In genomic region chr11:18354156-18354555, GRCm38 (mm10) we compare ENCODE assay signal across 23 mouse cellular contexts.
DNase-seq lines count a peak whose midpoint lies in the region; ATAC-seq and TF ChIP-seq lines count a peak whose summit lies in the region.
"Had no signal": no experiment of that assay in that cellular context is flagged by ENCODE, and none has a peak within 500 bp of the region (broad histone marks: within the 10 kb centered on the region; RNA-seq: fewer than 3 reads in every experiment).

No protein-coding gene starts in this region.

- no peaks in the 10 kb centered on the region for H3K9me3 ChIP-seq in lung, embryonic 14.5 days (ENCODE audit: low read depth, low read length)
- H3K9me3 ChIP-seq in lung, postnatal 0 days (ENCODE audit: low read length), result no peaks in the 10 kb centered on the region
- H3K9me3 ChIP-seq: embryonic facial prominence, embryonic 13.5 days; embryonic facial prominence, embryonic 15.5 days; forebrain, embryonic 10.5 days; forebrain, embryonic 12.5 days had no signal

- H3K4me1 ChIP-seq in lung, embryonic 14.5 days (ENCODE audit: insufficient read depth), result no peaks in the 10 kb centered on the region
- peaks cover 4% of the 10 kb centered on the region; the same call in 1 of the 2 replicates for H3K4me1 ChIP-seq in lung, postnatal 0 days (ENCODE audit: insufficient read depth, low read depth, low read length)
- H3K4me1 ChIP-seq: embryonic facial prominence, embryonic 13.5 days; embryonic facial prominence, embryonic 15.5 days; forebrain, embryonic 10.5 days; forebrain, embryonic 12.5 days had no signal

- peak; percentile 63 for DNase-seq in lung, embryonic 14.5 days
- DNase-seq in lung, postnatal 14 days, result no peak
- peak; percentile 66 for DNase-seq in lung, postnatal 0 days (ENCODE audit: low spot score)
- no peak for DNase-seq in lung, postnatal 10 days
- peak; percentile 11 for DNase-seq in MN1 (ENCODE audit: low spot score)
- DNase-seq in brain, adult 2 months (ENCODE audit: low read depth, low spot score), result peak; percentile 5
- DNase-seq in left cerebral cortex, adult 18-20 months (ENCODE audit: low spot score in 2 of 2), result no peak
- DNase-seq: cerebellum, adult 11 months; cerebellum, adult 18-20 months; cerebellum, adult 8-10 months; cerebellum, adult 9-11 months; cerebellum, postnatal 14 days; cerebellum, postnatal 36 days; embryo, embryonic 11 days had no signal

- no peak for TF ChIP-seq CTCF in lung, embryonic 14.5 days (IDR thresholded peaks at IDR 0.05; ENCODE audit: low read depth)
- TF ChIP-seq CTCF in lung, postnatal 0 days (IDR thresholded peaks at IDR 0.05), result no peak

- no peak for TF ChIP-seq EP300 in lung, postnatal 0 days (IDR thresholded peaks at IDR 0.05)

- 42% methylated on average over 4 of the region's 4 CpGs for WGBS in lung, embryonic 14.5 days
- 51% methylated on average over 4 of the region's 4 CpGs for WGBS in lung, postnatal 0 days

- no peaks in the 10 kb centered on the region for H3K27me3 ChIP-seq in lung, embryonic 14.5 days (ENCODE audit: insufficient read depth, low read length)
- H3K27me3 ChIP-seq in lung, postnatal 0 days (replicated peaks; ENCODE audit: insufficient read depth, low read length), result no peaks in the 10 kb centered on the region
- H3K27me3 ChIP-seq: embryonic facial prominence, embryonic 13.5 days; embryonic facial prominence, embryonic 15.5 days; forebrain, embryonic 12.5 days had no signal

- no peak overlapping the region for H3K4me2 ChIP-seq in lung, embryonic 14.5 days
- H3K4me2 ChIP-seq in lung, postnatal 0 days (replicated peaks; ENCODE audit: low read depth, low read length), result no peak overlapping the region
- H3K4me2 ChIP-seq: embryonic facial prominence, embryonic 13.5 days; embryonic facial prominence, embryonic 15.5 days; forebrain, embryonic 12.5 days had no signal

- H3K4me3 ChIP-seq in lung, embryonic 14.5 days (ENCODE audit: low read depth, low read length), result no peak overlapping the region
- no peak overlapping the region for H3K4me3 ChIP-seq in lung, postnatal 0 days (ENCODE audit: low read depth, low read length)
- H3K4me3 ChIP-seq: embryonic facial prominence, embryonic 13.5 days; embryonic facial prominence, embryonic 15.5 days; erythroblast, embryonic 14.5 days; forebrain, embryonic 10.5 days; forebrain, embryonic 12.5 days had no signal

- no peak overlapping the region for H3K9ac ChIP-seq in lung, embryonic 14.5 days
- H3K9ac ChIP-seq in lung, postnatal 0 days (replicated peaks; ENCODE audit: low read depth), result no peak overlapping the region
- H3K9ac ChIP-seq: embryonic facial prominence, embryonic 13.5 days; embryonic facial prominence, embryonic 15.5 days; forebrain, embryonic 12.5 days had no signal

- ATAC-seq in lung, embryonic 14.5 days (ENCODE audit: insufficient read depth), result no peak
- ATAC-seq in lung, postnatal 0 days, result no peak
- ATAC-seq: activated CD4-positive, CD25-positive, alpha-beta regulatory T cell, adult 4 months; forebrain, embryonic 14.5 days; forebrain, embryonic 16.5 days; Patski had no signal

- H3K27ac ChIP-seq in lung, embryonic 14.5 days (ENCODE audit: low read depth), result no peak overlapping the region
- H3K27ac ChIP-seq in lung, postnatal 0 days (ENCODE audit: low read length), result no peak overlapping the region
- H3K27ac ChIP-seq: embryonic facial prominence, embryonic 13.5 days; embryonic facial prominence, embryonic 15.5 days; forebrain, embryonic 10.5 days; forebrain, embryonic 12.5 days had no signal

- no peaks in the 10 kb centered on the region for H3K36me3 ChIP-seq in lung, embryonic 14.5 days (ENCODE audit: insufficient read depth)
- H3K36me3 ChIP-seq in lung, postnatal 0 days (ENCODE audit: insufficient read depth, low read length), result no peaks in the 10 kb centered on the region
- H3K36me3 ChIP-seq: embryonic facial prominence, embryonic 13.5 days; embryonic facial prominence, embryonic 15.5 days; forebrain, embryonic 10.5 days; forebrain, embryonic 12.5 days had no signal

Comparison
In these comparisons a context has a peak if more than half of its experiments do, and no peak if none do; other contexts are left out.
1. DNase-seq: peak in lung, embryonic 14.5 days (single experiment), lung, postnatal 0 days (single experiment), MN1 (single experiment) and brain, adult 2 months (single experiment); none in lung, postnatal 14 days (single experiment), lung, postnatal 10 days (single experiment) and left cerebral cortex, adult 18-20 months (0 of 2).